Mouse (Mus musculus) left cerebral cortex, postnatal 14 days (tissue): ENCODE results near the gene Olfr980. TPM values are rescaled to one million over a fixed set of nuclear protein-coding genes. Genes with fewer than 3 reads are reported as not detected.
"Not testable (repeated sequence)": the region's sequence is repeated elsewhere in the genome, so short reads cannot be mapped to it uniquely, and the experiment has no call there.

Experiments used
- DNase-seq, 2 experiments: peaks; one replicate each; pipeline ENCODE4 v3.0.0; 2021 to 2022; ENCODE audit warnings: low spot score in 2 of 2, mixed read lengths in 1 of 2
- intact Hi-C: fragments of 180-260 bp; cut with DNase I; formaldehyde crosslinking; loops from one replicate; pipeline ENCODE4 v1.15.1; 2025
- long read RNA-seq, 2 experiments: library from polyadenylated mRNA; stranded (forward); transcript quantifications; one replicate each; pipeline ENCODE4 v2.0.0; 2021
- total RNA-seq, 2 experiments: library from RNA; stranded (reverse); gene quantifications; 2 replicates each; pipeline ENCODE4 v1.2.3; 2021

The Olfr980 gene
- total RNA-seq, result not detected
- long read RNA-seq, experiment 1, result 0 reads
- long read RNA-seq, experiment 2, result 0 reads

DNA sequence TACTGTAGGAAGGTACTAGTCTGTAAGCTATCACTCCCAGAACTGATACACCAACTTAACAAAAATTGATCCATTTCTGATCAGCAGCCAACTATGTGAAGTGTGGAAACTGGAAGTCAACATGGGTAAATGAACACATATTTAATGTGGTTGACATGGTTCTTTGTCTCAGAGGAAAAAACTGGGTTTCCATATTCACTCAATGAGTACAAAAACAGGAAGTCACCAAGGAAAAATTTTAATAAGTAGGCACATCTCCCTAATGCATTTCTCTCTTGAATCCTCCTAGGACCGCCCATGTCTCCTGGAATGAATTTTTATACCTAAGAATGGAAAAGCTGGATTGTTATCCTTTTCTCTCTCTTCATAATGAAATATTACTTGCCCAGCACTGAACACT is at the start of gene Olfr980:
Olfr980 (minus strand) TSS at position 101 of the 400 bp plus-strand sequence.
- intact Hi-C loops, result no loop called here
- no peak for DNase-seq

GRCm38 (mm10) chr9:40050138-40050537 is 40.8 kb upstream of the Olfr980 start:
- intact Hi-C loops, result no loop called here
- no peak for DNase-seq

DNA sequence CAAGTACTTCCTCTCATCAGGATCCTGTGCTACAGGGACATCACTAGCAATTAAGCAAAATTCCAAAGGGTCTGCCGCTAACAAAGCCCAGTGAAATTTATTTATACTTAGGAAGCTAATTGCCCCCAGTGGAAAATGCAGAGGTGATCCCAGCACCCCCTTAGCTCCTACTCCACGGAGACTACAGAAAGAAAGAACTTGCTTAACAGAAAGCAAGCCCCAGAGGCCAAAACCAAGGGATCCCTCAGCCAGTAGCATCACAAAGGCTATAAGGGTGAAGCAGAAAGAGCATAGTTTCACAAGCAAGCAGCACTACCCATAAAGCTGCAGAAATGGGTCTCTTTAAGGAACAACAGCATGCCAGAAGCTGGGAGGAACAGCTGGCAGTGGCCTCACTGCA is 11.8 kb upstream of the Olfr980 start, which contains the start of gene Olfr981:
Olfr981 (plus strand) TSS at position 301 of the 400 bp plus-strand sequence.
- intact Hi-C loops, result no loop called here
- no peak for DNase-seq

- DNase-seq, result no peak
- intact Hi-C loops, result no loop called here
Measured at GRCm38 (mm10) chr9:40003365-40003764, 6.0 kb downstream of the Olfr980 start, which contains the start of gene Olfr979. Gene Olfr979 (minus strand): TSS chr9:40003465.

- no peak for DNase-seq
- intact Hi-C loops, result no loop called here
Measured at GRCm38 (mm10) chr9:39991813-39992212, 17.6 kb downstream of the Olfr980 start, which contains the start of gene Olfr978. Gene Olfr978 (plus strand): TSS chr9:39992113.

- intact Hi-C loops, DNase-seq: not testable (repeated sequence)
Measured at GRCm38 (mm10) chr9:39976581-39977145, 32.7 kb downstream of the Olfr980 start.

GRCm38 (mm10) chr9:39961033-39961432 is 48.3 kb downstream of the Olfr980 start, which contains the start of gene Olfr976:
Gene Olfr976 (minus strand): TSS chr9:39961133.
- DNase-seq, intact Hi-C loops: not testable (repeated sequence)

Other genes starting within 250 kb of the Olfr980 start
- gene Olfr968, start 226.3 kb downstream of the Olfr980 start, total RNA-seq, result not detected
- gene Olfr969, start 218.6 kb downstream of the Olfr980 start, total RNA-seq, result not detected
- gene Olfr970, start 200.7 kb downstream of the Olfr980 start, total RNA-seq, result not detected
- not detected for gene Olfr971, start 172.7 kb downstream of the Olfr980 start, total RNA-seq
- not detected for gene Olfr972, start 143.2 kb downstream of the Olfr980 start, total RNA-seq
- gene Olfr229, start 102.2 kb downstream of the Olfr980 start, total RNA-seq, result not detected
- gene Olfr974, start 72.1 kb downstream of the Olfr980 start, total RNA-seq, result not detected
- gene Olfr975, start 57.5 kb downstream of the Olfr980 start, total RNA-seq, result not detected
- not detected for gene Olfr976, start 48.4 kb downstream of the Olfr980 start, total RNA-seq
- gene Olfr978, start 17.5 kb downstream of the Olfr980 start, total RNA-seq, result not detected
- not detected for gene Olfr979, start 6.1 kb downstream of the Olfr980 start, total RNA-seq
- not detected for gene Olfr981, start 11.9 kb upstream of the Olfr980 start, total RNA-seq
- not detected for gene Olfr982, start 64.2 kb upstream of the Olfr980 start, total RNA-seq
- not detected for gene Olfr983, start 84.0 kb upstream of the Olfr980 start, total RNA-seq
- under 1 TPM in 1 of 2 experiments, not detected in 1; 0.07 TPM for gene Olfr984, start 104.6 kb upstream of the Olfr980 start, total RNA-seq
- not detected for gene Olfr985, start 120.6 kb upstream of the Olfr980 start, total RNA-seq
- not detected for gene Tmem225, start 138.5 kb upstream of the Olfr980 start, total RNA-seq
- gene Olfr986, start 171.3 kb upstream of the Olfr980 start, total RNA-seq, result under 1 TPM in 1 of 2 experiments, not detected in 1; 0.13 TPM
- 1 to 10 TPM; 2.3 to 2.5 TPM for gene Zfp202, start 182.7 kb upstream of the Olfr980 start, total RNA-seq